Comparison of ENCODE assay signal across 15 mouse cellular contexts in the genomic region with DNA sequence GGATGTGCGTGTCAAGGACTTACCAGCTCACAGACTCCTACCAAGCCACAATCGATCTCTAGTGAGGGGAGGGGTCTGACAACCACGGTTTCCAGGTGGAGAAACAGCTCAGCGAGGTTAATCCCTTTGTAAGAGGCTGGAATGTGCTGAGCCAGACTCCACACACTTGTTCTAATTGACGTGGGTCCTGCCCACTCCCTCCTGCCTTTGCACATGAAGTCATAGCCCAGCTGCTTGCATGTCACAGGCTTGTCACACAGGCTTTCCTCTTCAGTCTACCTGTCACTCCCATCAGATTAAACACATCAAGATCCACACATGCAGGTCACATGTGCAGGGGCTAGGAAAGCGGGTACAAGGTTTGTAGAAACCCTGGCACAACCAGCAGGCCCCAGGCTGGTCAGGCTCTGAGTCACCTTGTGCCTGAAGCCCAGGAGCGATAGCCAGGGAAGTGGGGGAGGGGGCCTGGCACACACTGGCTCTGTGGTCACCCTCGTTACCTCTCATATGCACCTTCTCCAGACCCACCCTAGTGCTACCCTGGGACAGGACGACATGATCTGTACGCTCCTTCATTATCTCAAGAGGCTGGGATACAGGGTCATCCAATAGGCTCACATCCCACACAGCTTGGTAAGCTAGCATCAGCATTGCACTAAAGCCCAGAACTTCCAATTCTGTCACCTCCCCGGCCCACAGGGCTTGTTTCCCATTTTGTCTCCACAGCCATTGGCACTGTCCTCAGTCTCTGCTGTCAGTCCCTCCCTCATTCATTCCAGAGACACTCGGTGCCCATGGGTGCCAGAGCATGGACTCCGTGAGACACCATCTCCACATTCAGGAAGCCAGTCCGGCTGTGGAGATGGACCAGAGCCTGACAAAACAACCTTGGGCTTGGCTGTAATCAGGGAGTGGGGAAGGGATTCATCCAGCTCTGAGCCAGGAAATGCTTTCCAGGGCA. TPM values are rescaled to one million over a fixed set of nuclear protein-coding genes. Genes with fewer than 3 reads are reported as not detected.
DNase-seq lines count a peak whose midpoint lies in the region; ATAC-seq and TF ChIP-seq lines count a peak whose summit lies in the region.
"Had no signal": no experiment of that assay in that cellular context is flagged by ENCODE, and none has a peak within 500 bp of the region (broad histone marks: within the 10 kb centered on the region; RNA-seq: fewer than 3 reads in every experiment).

No protein-coding gene starts in this region.

- H3K36me3 ChIP-seq in forebrain, postnatal 0 days (ENCODE audit: insufficient read depth): no peaks in the 10 kb centered on the region

- 41% methylated on average over 13 of the region's 14 CpGs for WGBS in forebrain, postnatal 0 days

- no peaks in the 10 kb centered on the region for H3K27me3 ChIP-seq in forebrain, postnatal 0 days (ENCODE audit: insufficient read depth, low read length)

- ATAC-seq in forebrain, postnatal 0 days: peak; percentile 61; the same call in 1 of the 2 replicates
- ATAC-seq: inflammation-experienced regulatory T-cells, adult 6 months had no signal

- intact Hi-C loops in gastrocnemius, adult 2 months (cut with DNase I): no loop called here

- no peak overlapping the region for H3K4me2 ChIP-seq in forebrain, postnatal 0 days (ENCODE audit: low read depth)

- H3K4me1 ChIP-seq in forebrain, postnatal 0 days (ENCODE audit: insufficient read depth): no peaks in the 10 kb centered on the region

- no peak overlapping the region for H3K9ac ChIP-seq in forebrain, postnatal 0 days
- H3K9ac ChIP-seq: liver, embryonic 14.5 days had no signal

- no peak overlapping the region for H3K4me3 ChIP-seq in gastrocnemius, adult 2 months
- H3K4me3 ChIP-seq in forebrain, postnatal 0 days (ENCODE audit: low read depth, low read length): no peak overlapping the region

- peak overlapping the region; percentile 31 for H3K27ac ChIP-seq in gastrocnemius, adult 2 months
- no peak overlapping the region for H3K27ac ChIP-seq in forebrain, postnatal 0 days (ENCODE audit: low read depth, low read length)
- H3K27ac ChIP-seq: liver, embryonic 14.5 days had no signal

- no peak for DNase-seq in gastrocnemius, adult 2 months
- no peak for DNase-seq in gastrocnemius, adult 8-10 months (ENCODE audit: low spot score in 2 of 2)
- DNase-seq in right cerebral cortex, adult 18-20 months: peak; percentile 51
- DNase-seq in right cerebral cortex, postnatal 10 days (ENCODE audit: low spot score in 2 of 2): no peak
- no peak for DNase-seq in forebrain, postnatal 0 days
- peak; percentile 53 for DNase-seq in retina, postnatal 7 days (ENCODE audit: low read depth, low spot score)
- no peak for DNase-seq in urinary bladder, postnatal 36 days (ENCODE audit: low spot score in 2 of 2)
- DNase-seq in cerebellum, adult 11-12 months: no peak
- DNase-seq: adrenal gland, adult 8-10 months; gastrocnemius, postnatal 10 days; right cerebral cortex, postnatal 14 days had no signal

- no peak for TF ChIP-seq CTCF in gastrocnemius, adult 2 months (IDR thresholded peaks at IDR 0.05)
- no peak for TF ChIP-seq CTCF in forebrain, postnatal 0 days (IDR thresholded peaks at IDR 0.05; ENCODE audit: low read depth)

- H3K9me3 ChIP-seq in forebrain, postnatal 0 days (ENCODE audit: low read length): no peaks in the 10 kb centered on the region

RNA-seq across cellular contexts. Expression of gene Slc1a7, which starts 51.1 kb away (rescaled TPM):
- under 1 TPM; 0.10 to 0.17 TPM for total RNA-seq in gastrocnemius, adult 2 months (2021)
- total RNA-seq in gastrocnemius, adult 8-10 months (2022): under 1 TPM in 3 of 4 experiments, not detected in 1; 0.15 to 0.27 (median 0.16) TPM
- 0.15 TPM in 1 of 2 replicates, not detected in the other for total RNA-seq in forebrain, postnatal 0 days (2014; rRNA removed)
- 0.10 TPM in 1 of 2 replicates, not detected in the other for polyA plus RNA-seq in forebrain, postnatal 0 days (2015; fragmentation: Nextera tagmentation; extraction: Ambion mirVana)
- total RNA-seq: CH12.LX; common myeloid progenitor, adult 5-6 weeks; gastrocnemius, postnatal 10 days had no signal
- polyA plus RNA-seq: inflammation-experienced regulatory T-cells, adult 6 months had no signal

Comparison
In these comparisons a context has a peak if more than half of its experiments do, and no peak if none do; other contexts are left out.
1. DNase-seq: peak in right cerebral cortex, adult 18-20 months (single experiment) and retina, postnatal 7 days (single experiment); none in gastrocnemius, adult 2 months (single experiment), gastrocnemius, adult 8-10 months (0 of 2), right cerebral cortex, postnatal 10 days (0 of 2), forebrain, postnatal 0 days (single experiment), urinary bladder, postnatal 36 days (0 of 2) and cerebellum, adult 11-12 months (single experiment).